Mouse (Mus musculus) thymus, adult 18-20 months (tissue): ENCODE data around the gene Pnp2.
"Not testable (repeated sequence)": the region's sequence is repeated elsewhere in the genome, so short reads cannot be mapped to it uniquely, and the experiment has no call there.

Experiments
- DNase-seq, 2 experiments: peaks; one replicate each; pipeline ENCODE4 v3.0.0; 2022; ENCODE audit warnings: mixed read lengths in 2 of 2

The Pnp2 gene

GRCm38 (mm10) chr14:50957146-50957545 is 1.4 kb downstream of the Pnp2 start:
- not testable (repeated sequence) for DNase-seq

GRCm38 (mm10) chr14:50958289-50958995 is 2.6 kb downstream of the Pnp2 start:
- DNase-seq, result not testable (repeated sequence)

GRCm38 (mm10) chr14:50968216-50968980 is 12.6 kb downstream of the Pnp2 start:
- no peak for DNase-seq

- DNase-seq, result no peak
Observed at GRCm38 (mm10) chr14:50969041-50969440, 13.2 kb downstream of the Pnp2 start.

GRCm38 (mm10) chr14:50969558-50970544 is 14.1 kb downstream of the Pnp2 start:
- no peak for DNase-seq

- DNase-seq, result no peak
Observed at GRCm38 (mm10) chr14:50970822-50971221, 15.0 kb downstream of the Pnp2 start.

- DNase-seq, result not testable (repeated sequence)
Observed at GRCm38 (mm10) chr14:50973054-50973453, 17.3 kb downstream of the Pnp2 start.

GRCm38 (mm10) chr14:50973700-50974099 is 17.9 kb downstream of the Pnp2 start:
- no peak for DNase-seq

- no peak for DNase-seq
Observed at GRCm38 (mm10) chr14:50975001-50975400, 19.2 kb downstream of the Pnp2 start.

GRCm38 (mm10) chr14:50976674-50977073 is 20.9 kb downstream of the Pnp2 start:
- no peak for DNase-seq

- not testable (repeated sequence) for DNase-seq
Observed at GRCm38 (mm10) chr14:50978451-50978850, 22.7 kb downstream of the Pnp2 start.

GRCm38 (mm10) chr14:50979631-50980030 is 23.8 kb downstream of the Pnp2 start:
- no peak for DNase-seq

- DNase-seq, result no peak
Observed at GRCm38 (mm10) chr14:50981207-50981606, 25.4 kb downstream of the Pnp2 start.

- no peak for DNase-seq
Observed at GRCm38 (mm10) chr14:50981837-50982236, 26.0 kb downstream of the Pnp2 start.

- no peak for DNase-seq
Observed at GRCm38 (mm10) chr14:50987668-50988067, 31.9 kb downstream of the Pnp2 start.

GRCm38 (mm10) chr14:50991037-50991436 is 35.2 kb downstream of the Pnp2 start:
- DNase-seq, result no peak

- no peak for DNase-seq
Observed at GRCm38 (mm10) chr14:50997088-50997487, 41.3 kb downstream of the Pnp2 start.

- DNase-seq, result no peak
Observed at GRCm38 (mm10) chr14:50997999-50998666, 42.3 kb downstream of the Pnp2 start.

GRCm38 (mm10) chr14:51007152-51007801 is 51.5 kb downstream of the Pnp2 start, which contains the start of gene Rnase10:
Gene Rnase10 (plus strand): TSS chr14:51007751.
- DNase-seq, result no peak

GRCm38 (mm10) chr14:51007914-51008713 is 52.3 kb downstream of the Pnp2 start:
- DNase-seq, result no peak

GRCm38 (mm10) chr14:51008781-51009180 is 53.0 kb downstream of the Pnp2 start:
- no peak for DNase-seq
